Mouse (Mus musculus) midbrain, embryonic 10.5 days (tissue): ENCODE measurements around the gene Ypel4. TPM values are rescaled to one million over a fixed set of nuclear protein-coding genes. Genes with fewer than 3 reads are reported as not detected.
"Not testable (repeated sequence)": the region's sequence is repeated elsewhere in the genome, so short reads cannot be mapped to it uniquely, and the experiment has no call there.

Experiments
- DNase-seq: peaks from one replicate; pipeline ENCODE4 v3.0.0-alpha.2; 2017; ENCODE audit warnings: low spot score
- H3K27ac ChIP-seq: fragments of 300-500 bp; sonication (generic); replicated peaks from 2 replicates; pipeline ENCODE4 v1.5.1; 2016; ENCODE audit warnings: mild to moderate bottlenecking
- H3K27me3 ChIP-seq: fragments of 300-500 bp; sonication (generic); 2 replicates; pipeline ENCODE4 v1.6.1; 2016; ENCODE audit warnings: low read depth, mild to moderate bottlenecking; ENCODE audit not compliant: poor library complexity, severe bottlenecking
- H3K36me3 ChIP-seq: fragments of 300-500 bp; sonication (generic); 2 replicates; pipeline ENCODE4 v1.6.1; 2016; ENCODE audit warnings: mild to moderate bottlenecking, moderate library complexity
- H3K4me1 ChIP-seq: fragments of 300-500 bp; sonication (generic); 2 replicates; pipeline ENCODE4 v1.6.1; 2016
- H3K4me3 ChIP-seq: fragments of 300-500 bp; sonication (generic); 2 replicates; pipeline ENCODE4 v1.5.1; 2016; ENCODE audit warnings: mild to moderate bottlenecking, moderate library complexity
- H3K9me3 ChIP-seq: fragments of 300-500 bp; sonication (generic); replicated peaks from 2 replicates; pipeline ENCODE4 v1.6.1; 2016; ENCODE audit warnings: mild to moderate bottlenecking
- whole genome bisulfite sequencing: fragments of 180-500 bp; shearing (Covaris S2); methylation state at CpG from one replicate; pipeline ENCODE4 v1.1.7; 2016; 5-methylcytosine and 5-hydroxymethylcytosine counted together
- polyA plus RNA-seq: library from polyadenylated mRNA; unstranded; fragments of >200 nt; fragmentation: Nextera tagmentation; extraction: Ambion mirVana; gene quantifications from 2 replicates; pipeline ENCODE4 v1.2.1, GENCODE M21; 2016

Ypel4 gene
- polyA plus RNA-seq, 1 experiment from 2014 or later, result 8.2 TPM

GRCm38 (mm10) chr2:84715562-84716361, 18.1 kb upstream of the Ypel4 start:
- Histone ChIP-seq H3K9me3 (no peaks in the 10 kb centered on the region), H3K4me3 (peak overlapping the region; percentile 96), H3K4me1 (peaks cover 29% of the 10 kb centered on the region), H3K27me3 (no peaks in the 10 kb centered on the region), H3K27ac (peak overlapping the region; percentile 96), H3K36me3 (peaks cover 12% of the 10 kb centered on the region)
- DNase-seq, result peak; percentile 63
- under 1% methylated on average over 33 of the region's 33 CpGs for WGBS

DNA sequence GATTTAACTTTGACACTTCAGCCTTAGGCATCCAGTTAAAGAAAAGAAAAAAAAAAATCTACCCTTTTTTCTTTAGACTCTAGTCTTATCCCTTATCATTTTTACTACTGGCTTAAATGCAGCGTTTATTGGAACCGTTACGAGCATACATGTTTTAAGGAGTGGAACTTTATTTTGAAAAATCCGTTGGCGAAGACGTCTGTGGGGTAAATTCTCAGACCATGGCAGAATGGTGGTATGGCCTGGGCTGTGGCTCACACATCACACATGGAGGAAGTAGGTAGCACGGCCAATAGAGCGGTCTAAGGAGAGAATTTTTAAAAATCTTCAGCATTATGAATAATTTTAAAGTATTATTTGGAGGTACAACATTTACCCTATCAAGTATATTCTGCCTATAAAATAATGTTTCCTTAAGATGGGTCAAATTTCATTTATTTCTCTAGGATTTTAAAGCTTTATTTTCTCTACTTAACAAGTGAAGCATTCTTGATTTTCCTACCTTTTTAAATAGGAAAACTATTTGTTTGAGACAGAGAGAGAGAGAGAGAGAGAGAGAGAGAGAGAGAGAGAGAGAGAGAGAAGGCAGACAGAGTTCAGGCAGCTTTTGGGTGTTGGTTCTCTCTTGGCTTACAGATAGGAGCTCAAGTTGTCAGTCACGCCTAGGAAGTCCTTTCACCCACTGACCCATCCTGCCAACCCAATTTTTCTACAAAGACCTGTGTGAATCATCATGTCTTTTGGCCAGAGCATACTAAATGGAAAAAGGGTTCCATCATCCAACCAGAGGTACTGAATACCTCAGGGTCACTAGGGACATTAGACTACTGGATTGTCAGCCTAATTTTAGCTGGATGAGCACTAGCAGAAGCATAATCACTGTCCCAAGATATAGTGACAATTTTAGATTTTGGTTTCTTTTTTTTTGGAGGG, 17.2 kb upstream of the Ypel4 start:
- Histone ChIP-seq H3K27me3 (no peaks in the 10 kb centered on the region), H3K9me3 (no peaks in the 10 kb centered on the region), H3K27ac (peak overlapping the region; percentile 96), H3K4me1 (peaks cover 29% of the 10 kb centered on the region), H3K36me3 (peaks cover 11% of the 10 kb centered on the region), H3K4me3 (peak overlapping the region; percentile 96)
- 40% methylated on average over 9 of the region's 9 CpGs for WGBS
- DNase-seq, result no peak

GRCm38 (mm10) chr2:84717357-84717756, 16.5 kb upstream of the Ypel4 start:
- 91% methylated on average over 4 of the region's 4 CpGs for WGBS
- no peaks in the 10 kb centered on the region for H3K27me3 ChIP-seq

GRCm38 (mm10) chr2:84720718-84721117, 13.1 kb upstream of the Ypel4 start:
- H3K4me1 ChIP-seq, result peaks cover 23% of the 10 kb centered on the region
- DNase-seq, result no peak
- no peaks in the 10 kb centered on the region for H3K27me3 ChIP-seq
- H3K27ac ChIP-seq, result no peak overlapping the region
- H3K4me3 ChIP-seq, result no peak overlapping the region
- H3K36me3 ChIP-seq, result peaks cover 46% of the 10 kb centered on the region
- 92% methylated on average over 2 of the region's 2 CpGs for WGBS
- no peaks in the 10 kb centered on the region for H3K9me3 ChIP-seq

More at GRCm38 (mm10) chr2:84717357-84717756, 16.5 kb upstream of the Ypel4 start:
- peaks cover 16% of the 10 kb centered on the region for H3K36me3 ChIP-seq
- no peak overlapping the region for H3K27ac ChIP-seq
- no peak for DNase-seq
- H3K4me1 ChIP-seq, result peaks cover 29% of the 10 kb centered on the region
- H3K9me3 ChIP-seq, result no peaks in the 10 kb centered on the region
- no peak overlapping the region for H3K4me3 ChIP-seq

DNA sequence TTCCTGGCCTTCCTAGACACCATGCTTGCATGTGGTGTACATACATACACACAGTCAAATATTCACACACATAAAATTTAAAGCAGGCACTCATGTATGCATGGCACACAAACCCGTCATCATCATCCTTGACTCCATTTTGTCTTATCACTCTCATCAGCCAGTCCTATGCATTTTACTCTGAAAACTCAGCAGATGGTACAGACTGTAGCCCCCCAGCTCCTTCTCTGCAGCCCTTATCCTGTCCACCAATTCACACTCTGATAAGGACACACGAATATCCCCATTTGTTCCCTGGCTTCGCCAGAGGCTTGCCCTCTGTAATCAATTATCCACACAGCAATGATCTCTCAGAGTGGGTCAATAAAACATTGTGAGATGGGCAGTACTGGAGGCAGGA, 12.7 kb upstream of the Ypel4 start:
- Histone ChIP-seq H3K27ac (no peak overlapping the region), H3K9me3 (no peaks in the 10 kb centered on the region), H3K27me3 (no peaks in the 10 kb centered on the region), H3K4me3 (no peak overlapping the region), H3K36me3 (peaks cover 48% of the 10 kb centered on the region), H3K4me1 (peaks cover 24% of the 10 kb centered on the region)
- WGBS, result 94% methylated on average over 3 of the region's 3 CpGs
- no peak for DNase-seq

DNA sequence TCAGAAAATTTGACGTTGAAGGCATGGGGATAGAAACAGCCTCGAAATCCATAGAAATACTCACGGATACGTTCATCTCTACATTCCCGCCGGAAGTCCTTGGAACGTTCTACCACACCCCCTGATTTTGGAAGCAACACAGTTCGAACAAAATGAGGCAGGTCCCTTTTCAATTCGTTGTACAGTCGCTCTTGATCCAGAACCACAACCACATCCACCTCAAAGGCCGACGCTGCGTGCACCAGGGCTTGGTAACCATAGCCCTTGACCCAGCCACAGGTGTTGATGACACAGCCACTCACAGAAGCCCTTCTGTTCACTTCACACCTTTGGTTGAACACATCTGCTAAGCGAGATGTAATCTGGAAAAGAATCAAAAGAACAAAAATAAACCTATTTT, 10.0 kb upstream of the Ypel4 start:
- H3K27me3 ChIP-seq, result no peaks in the 10 kb centered on the region
- H3K36me3 ChIP-seq, result peaks cover 48% of the 10 kb centered on the region
- DNase-seq, result no peak
- H3K4me3 ChIP-seq, result no peak overlapping the region
- H3K4me1 ChIP-seq, result peaks cover 29% of the 10 kb centered on the region
- H3K27ac ChIP-seq, result no peak overlapping the region
- WGBS, result 94% methylated on average over 14 of the region's 14 CpGs
- no peaks in the 10 kb centered on the region for H3K9me3 ChIP-seq

GRCm38 (mm10) chr2:84725770-84726169, 8.1 kb upstream of the Ypel4 start:
- peak overlapping the region; percentile 74 for H3K4me3 ChIP-seq
- no peak overlapping the region for H3K27ac ChIP-seq

DNA sequence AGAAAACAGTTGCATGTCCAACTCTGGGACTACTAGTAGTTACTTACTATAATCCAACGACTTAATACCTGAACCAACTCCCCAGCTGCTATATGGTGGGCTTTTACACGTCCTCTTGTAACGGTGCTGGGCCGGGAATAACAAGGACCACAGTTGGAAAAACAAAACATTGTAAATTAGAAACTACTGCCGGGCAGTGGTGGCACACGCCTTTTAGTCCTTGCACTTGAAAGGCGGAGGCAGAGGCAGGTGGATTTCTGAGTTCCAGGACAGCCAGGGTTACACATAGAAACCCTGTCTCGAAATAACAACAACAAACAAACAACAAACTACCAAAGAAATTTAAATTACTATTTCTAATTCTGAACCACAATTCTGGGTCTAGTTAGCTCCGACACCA, 7.1 kb upstream of the Ypel4 start:
- Histone ChIP-seq H3K4me3 (peak overlapping the region; percentile 74), H3K4me1 (peaks cover 29% of the 10 kb centered on the region), H3K27ac (peak overlapping the region; percentile 82), H3K9me3 (no peaks in the 10 kb centered on the region), H3K27me3 (no peaks in the 10 kb centered on the region), H3K36me3 (peaks cover 40% of the 10 kb centered on the region)
- WGBS, result 4% methylated on average over 9 of the region's 9 CpGs
- no peak for DNase-seq

More at GRCm38 (mm10) chr2:84725770-84726169, 8.1 kb upstream of the Ypel4 start:
- Histone ChIP-seq H3K27me3 (no peaks in the 10 kb centered on the region), H3K36me3 (peaks cover 48% of the 10 kb centered on the region), H3K4me1 (peaks cover 29% of the 10 kb centered on the region), H3K9me3 (no peaks in the 10 kb centered on the region)
- no peak for DNase-seq
- 92% methylated on average over 10 of the region's 10 CpGs for WGBS

GRCm38 (mm10) chr2:84727172-84727858, 6.5 kb upstream of the Ypel4 start, which contains the start of gene Clp1:
Clp1 (minus strand) TSS chr2:84727350.
- peaks cover 29% of the 10 kb centered on the region for H3K4me1 ChIP-seq
- peak within 1 kb of the TSS; percentile 82 for H3K27ac ChIP-seq
- DNase-seq, result peak; percentile 97
- H3K4me3 ChIP-seq, result peak within 1 kb of the TSS; percentile 74
- no peaks in the 10 kb centered on the region for H3K9me3 ChIP-seq
- H3K27me3 ChIP-seq, result no peaks in the 10 kb centered on the region
- WGBS, result under 1% methylated on average over 39 of the region's 39 CpGs
- peaks cover 34% of the 10 kb centered on the region for H3K36me3 ChIP-seq

- not testable (repeated sequence) for DNase-seq, H3K27ac ChIP-seq, H3K9me3 ChIP-seq, H3K27me3 ChIP-seq, H3K4me3 ChIP-seq
- H3K4me1 ChIP-seq, result peaks cover 30% of the 10 kb centered on the region
- 80% methylated on average over 5 of the region's 5 CpGs for WGBS
- H3K36me3 ChIP-seq, result peaks cover 28% of the 10 kb centered on the region
Observed at GRCm38 (mm10) chr2:84728191-84728590, 5.7 kb upstream of the Ypel4 start.

GRCm38 (mm10) chr2:84731206-84731605, 2.7 kb upstream of the Ypel4 start:
- H3K4me3 ChIP-seq, result no peak overlapping the region
- WGBS, result 91% methylated on average over 3 of the region's 3 CpGs
- H3K36me3 ChIP-seq, result no peaks in the 10 kb centered on the region
- no peaks in the 10 kb centered on the region for H3K27me3 ChIP-seq
- no peaks in the 10 kb centered on the region for H3K9me3 ChIP-seq
- peaks cover 44% of the 10 kb centered on the region for H3K4me1 ChIP-seq
- DNase-seq, result no peak
- no peak overlapping the region for H3K27ac ChIP-seq

DNA sequence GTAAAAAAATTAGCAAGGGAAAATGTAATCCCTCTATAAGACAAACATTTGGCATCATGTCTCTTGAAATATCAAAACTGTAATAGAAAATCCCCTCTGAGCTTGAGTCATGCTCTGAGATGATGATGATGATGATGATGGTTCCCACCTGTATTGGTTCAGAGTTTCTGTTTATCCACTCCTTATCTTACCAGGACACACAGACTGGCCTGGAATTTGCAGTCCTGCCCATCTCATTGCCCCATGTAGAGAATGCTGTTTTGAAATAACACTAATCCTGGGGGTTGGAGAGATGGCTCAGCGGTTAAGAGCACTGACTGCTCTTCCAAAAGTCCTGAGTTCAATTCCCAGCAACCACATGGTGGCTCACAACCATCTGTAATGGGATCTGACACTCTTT, 1.5 kb upstream of the Ypel4 start:
- H3K4me1 ChIP-seq, result peaks cover 50% of the 10 kb centered on the region
- no peak overlapping the region for H3K4me3 ChIP-seq
- whole genome bisulfite sequencing, result 83% methylated on average over 1 of the region's 1 CpGs
- no peaks in the 10 kb centered on the region for H3K36me3 ChIP-seq
- H3K27me3 ChIP-seq, result no peaks in the 10 kb centered on the region
- no peaks in the 10 kb centered on the region for H3K9me3 ChIP-seq
- no peak overlapping the region for H3K27ac ChIP-seq
- DNase-seq, result no peak
